Mouse (Mus musculus) brain, embryonic 14.5 days (tissue): Measurements from ENCODE around the gene Ptch1.

Source experiments
- CTCF ChIP-seq: fragments of 200-500 bp; IDR thresholded peaks from 2 replicates; pipeline ENCODE4 v1.5.1; 2012; ENCODE audit warnings: inconsistent platforms, mild to moderate bottlenecking, moderate library complexity, borderline replicate concordance; ENCODE audit not compliant: insufficient read depth, insufficient read length; ENCODE audit errors: extremely low read depth
- POLR2A ChIP-seq: fragments of 200-500 bp; IDR thresholded peaks from 2 replicates; pipeline ENCODE4 v1.6.1; 2012; ENCODE audit warnings: mild to moderate bottlenecking, inconsistent platforms, borderline replicate concordance; ENCODE audit not compliant: poor library complexity, insufficient read depth, insufficient read length, severe bottlenecking; ENCODE audit errors: extremely low read depth

DNA sequence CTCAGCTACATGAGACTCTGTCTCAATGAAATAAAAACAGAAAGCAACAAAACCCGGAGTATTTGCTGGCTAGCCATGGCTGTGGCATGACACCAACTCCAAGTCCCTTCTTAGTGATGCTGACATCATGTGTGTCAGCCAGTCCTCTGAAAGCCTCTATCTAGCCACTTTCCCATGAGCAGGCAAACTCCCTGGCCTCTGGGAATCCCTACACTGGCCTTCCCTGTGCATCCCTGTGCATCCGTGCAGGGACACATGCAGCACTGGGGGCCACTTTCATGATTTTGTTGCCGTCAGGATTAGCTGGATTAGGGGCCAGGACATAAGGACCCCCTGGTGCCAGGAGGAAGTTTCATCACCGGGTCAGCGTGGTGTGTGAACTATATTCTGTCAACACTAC, 20.0 kb downstream of the Ptch1 start:
- TF ChIP-seq POLR2A (no peak), CTCF (no peak)
